9 mouse cellular contexts compared by ENCODE assay signal in the genomic region with DNA sequence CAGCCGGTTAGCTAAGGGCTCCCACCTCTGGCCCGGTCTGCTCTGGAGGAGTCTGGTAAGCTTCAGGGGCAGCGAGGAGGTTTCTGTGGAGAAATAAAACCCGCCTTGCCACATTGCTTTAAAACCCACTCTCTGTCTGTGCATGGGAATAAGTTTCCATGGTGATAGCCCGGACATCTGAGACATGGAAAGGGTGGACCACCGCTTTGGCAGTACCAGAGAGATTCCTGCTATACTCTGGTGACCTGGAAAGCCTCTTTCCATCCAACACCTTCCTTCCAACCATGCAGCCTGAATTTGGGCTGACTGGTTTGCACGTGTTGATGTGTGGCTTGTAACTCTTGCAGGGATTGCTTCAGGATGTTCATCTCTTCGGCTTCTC. TPM values are rescaled to one million over a fixed set of nuclear protein-coding genes. Genes with fewer than 3 reads are reported as not detected.
DNase-seq lines count a peak whose midpoint lies in the region; ATAC-seq and TF ChIP-seq lines count a peak whose summit lies in the region.
"Had no signal": no experiment of that assay in that cellular context is flagged by ENCODE, and none has a peak within 500 bp of the region (broad histone marks: within the 10 kb centered on the region; RNA-seq: fewer than 3 reads in every experiment).

No protein-coding gene starts in this region.

- no peaks in the 10 kb centered on the region for H3K9me3 ChIP-seq in kidney, embryonic 15.5 days (replicated peaks)
- no peaks in the 10 kb centered on the region for H3K9me3 ChIP-seq in hindbrain, embryonic 12.5 days (replicated peaks)
- H3K9me3 ChIP-seq in midbrain, embryonic 14.5 days (ENCODE audit: control insufficient read depth, low read length) = no peaks in the 10 kb centered on the region
- H3K9me3 ChIP-seq: megakaryocyte, embryonic 14.5 days had no signal

- no peak overlapping the region for H3K4me2 ChIP-seq in kidney, embryonic 15.5 days
- H3K4me2 ChIP-seq in hindbrain, embryonic 12.5 days (replicated peaks) = no peak overlapping the region
- no peak overlapping the region for H3K4me2 ChIP-seq in midbrain, embryonic 14.5 days (ENCODE audit: low read length)

- no peak for ATAC-seq in kidney, embryonic 15.5 days (replicated peaks; ENCODE audit: low FRiP score)
- no peak for ATAC-seq in hindbrain, embryonic 12.5 days (ENCODE audit: low FRiP score)
- no peak for ATAC-seq in midbrain, embryonic 14.5 days (ENCODE audit: low FRiP score, low TSS enrichment)

- no peaks in the 10 kb centered on the region for H3K36me3 ChIP-seq in kidney, embryonic 15.5 days
- no peaks in the 10 kb centered on the region for H3K36me3 ChIP-seq in hindbrain, embryonic 12.5 days
- no peaks in the 10 kb centered on the region for H3K36me3 ChIP-seq in midbrain, embryonic 14.5 days (ENCODE audit: control insufficient read depth, insufficient read depth, low read length)

- H3K4me1 ChIP-seq in kidney, embryonic 15.5 days = peaks cover 53% of the 10 kb centered on the region
- peaks cover 36% of the 10 kb centered on the region for H3K4me1 ChIP-seq in embryonic fibroblast, embryonic 13.5 days (ENCODE audit: control insufficient read depth, insufficient read depth, low read length)
- peaks cover 44% of the 10 kb centered on the region for H3K4me1 ChIP-seq in hindbrain, embryonic 12.5 days
- H3K4me1 ChIP-seq in midbrain, embryonic 14.5 days (ENCODE audit: control insufficient read depth, insufficient read depth, low read length) = peaks cover 21% of the 10 kb centered on the region

- H3K4me3 ChIP-seq in kidney, embryonic 15.5 days (replicated peaks) = no peak overlapping the region
- H3K4me3 ChIP-seq in embryonic fibroblast, embryonic 13.5 days (ENCODE audit: insufficient read depth, low read length) = no peak overlapping the region
- no peak overlapping the region for H3K4me3 ChIP-seq in hindbrain, embryonic 12.5 days
- no peak overlapping the region for H3K4me3 ChIP-seq in midbrain, embryonic 14.5 days (replicated peaks; ENCODE audit: low read depth, low read length)
- H3K4me3 ChIP-seq: megakaryocyte, embryonic 14.5 days had no signal

- WGBS in kidney, embryonic 15.5 days = 34% methylated on average over 8 of the region's 8 CpGs
- WGBS in hindbrain, embryonic 12.5 days = 28% methylated on average over 8 of the region's 8 CpGs
- 10% methylated on average over 8 of the region's 8 CpGs for WGBS in midbrain, embryonic 14.5 days

- TF ChIP-seq POLR2A in embryonic fibroblast, embryonic 13.5 days (IDR thresholded peaks at IDR 0.05; ENCODE audit: low read depth, low read length) = no peak

- peak overlapping the region; percentile 79 for H3K27ac ChIP-seq in kidney, embryonic 15.5 days
- H3K27ac ChIP-seq in embryonic fibroblast, embryonic 13.5 days (ENCODE audit: insufficient read depth, low read length) = peak overlapping the region; percentile 88
- peak overlapping the region; percentile 24 for H3K27ac ChIP-seq in hindbrain, embryonic 12.5 days
- H3K27ac ChIP-seq in midbrain, embryonic 14.5 days (replicated peaks; ENCODE audit: low read depth, low read length) = peak overlapping the region; percentile 14; the same call in 1 of the 2 replicates

- no peaks in the 10 kb centered on the region for H3K27me3 ChIP-seq in kidney, embryonic 15.5 days
- no peaks in the 10 kb centered on the region for H3K27me3 ChIP-seq in hindbrain, embryonic 12.5 days
- no peaks in the 10 kb centered on the region for H3K27me3 ChIP-seq in midbrain, embryonic 14.5 days (ENCODE audit: control insufficient read depth, insufficient read depth, low read length)

- no peak for TF ChIP-seq CTCF in embryonic fibroblast, embryonic 13.5 days (IDR thresholded peaks at IDR 0.05; ENCODE audit: borderline replicate concordance, insufficient read depth, low read length)

- H3K9ac ChIP-seq in kidney, embryonic 15.5 days = no peak overlapping the region
- no peak overlapping the region for H3K9ac ChIP-seq in hindbrain, embryonic 12.5 days
- 0 out of 2 replicates have a peak overlapping the region, but pooled peaks have one; percentile 27 for H3K9ac ChIP-seq in midbrain, embryonic 14.5 days (replicated peaks; ENCODE audit: low read length)

- no peak for DNase-seq in kidney, adult 9 months
- peak; percentile 32 for DNase-seq in midbrain, embryonic 14.5 days
- DNase-seq in layer of hippocampus, postnatal 25 days (ENCODE audit: extremely low spot score in 1 of 2, low spot score in 1 of 2) = no peak
- DNase-seq in thymus, postnatal 4 days = no peak
- DNase-seq: cerebellum, adult 11 months had no signal

RNA-seq across cellular contexts. Expression of a gene that starts 21.2 kb away (rescaled TPM):
- polyA plus RNA-seq in kidney, embryonic 15.5 days (2015; fragmentation: Nextera tagmentation; extraction: Ambion mirVana) = 19.1 and 21.3 TPM in 2 replicates
- polyA plus RNA-seq in embryonic fibroblast, embryonic 13.5 days (2011; ENCODE audit: insufficient read length, low read depth, missing spikeins) = 144 and 150 TPM in 2 replicates
- 20.9 and 21.5 TPM in 2 replicates for polyA plus RNA-seq in hindbrain, embryonic 12.5 days (2016; fragmentation: Nextera tagmentation; extraction: Ambion mirVana)
- polyA plus RNA-seq in midbrain, embryonic 14.5 days (2014; fragmentation: Nextera tagmentation; extraction: Ambion mirVana) = 1.9 and 3.8 TPM in 2 replicates
- 1 to 10 TPM; 3.7 to 5.0 TPM for total RNA-seq in layer of hippocampus, postnatal 25 days (2021)

Comparison
In these comparisons a context has a peak if more than half of its experiments do, and no peak if none do; other contexts are left out.
1. H3K27ac ChIP-seq: peak in every context shown above with its lines; median percentile 88 in embryonic fibroblast, embryonic 13.5 days; 79 in kidney, embryonic 15.5 days; 24 in hindbrain, embryonic 12.5 days; 14 in midbrain, embryonic 14.5 days.